Mouse (Mus musculus) liver, embryonic 12.5 days (tissue): ENCODE data around the gene Mif4gd. TPM values are rescaled to one million over a fixed set of nuclear protein-coding genes. Genes with fewer than 3 reads are reported as not detected.

Source experiments
- ATAC-seq: fragments of 200-750 bp; cut with Nextera tagmentation; 2 replicates; pipeline ENCODE4 v1.8.0; 2017; ENCODE audit warnings: moderate number of reproducible peaks, mild to moderate bottlenecking, moderate library complexity
- H3K27ac ChIP-seq: fragments of 300-500 bp; sonication (generic); 2 replicates; pipeline ENCODE4 v1.5.1; 2016; ENCODE audit warnings: mild to moderate bottlenecking
- H3K27me3 ChIP-seq: fragments of 300-500 bp; sonication (generic); replicated peaks from 2 replicates; pipeline ENCODE4 v1.6.1; 2016; ENCODE audit warnings: mild to moderate bottlenecking, moderate library complexity
- H3K36me3 ChIP-seq: fragments of 300-500 bp; sonication (generic); 2 replicates; pipeline ENCODE4 v1.6.1; 2016; ENCODE audit warnings: mild to moderate bottlenecking, moderate library complexity
- H3K4me1 ChIP-seq: fragments of 300-500 bp; sonication (generic); 2 replicates; pipeline ENCODE4 v1.6.1; 2016
- H3K4me2 ChIP-seq: fragments of 300-500 bp; sonication (generic); 2 replicates; pipeline ENCODE4 v1.6.1; 2016; ENCODE audit warnings: mild to moderate bottlenecking, moderate library complexity
- H3K4me3 ChIP-seq: fragments of 300-500 bp; sonication (generic); 2 replicates; pipeline ENCODE4 v1.5.1; 2016; ENCODE audit warnings: mild to moderate bottlenecking, moderate library complexity
- H3K9ac ChIP-seq: fragments of 300-500 bp; sonication (generic); 2 replicates; pipeline ENCODE4 v1.6.1; 2016; ENCODE audit warnings: mild to moderate bottlenecking, moderate library complexity
- H3K9me3 ChIP-seq: fragments of 300-500 bp; sonication (generic); replicated peaks from 2 replicates; pipeline ENCODE4 v1.6.1; 2016; ENCODE audit warnings: mild to moderate bottlenecking, moderate library complexity
- WGBS: fragments of 180-500 bp; shearing (Covaris S2); methylation state at CpG from one replicate; pipeline ENCODE4 v1.1.7; 2016; ENCODE audit not compliant: insufficient replicate concordance; 5-methylcytosine and 5-hydroxymethylcytosine counted together
- polyA plus RNA-seq: library from polyadenylated mRNA; unstranded; fragments of >200 nt; fragmentation: Nextera tagmentation; extraction: Ambion mirVana; gene quantifications from 2 replicates; pipeline ENCODE4 v1.2.1, GENCODE M21; 2016

Mif4gd gene
- polyA plus RNA-seq, 1 experiment from 2014 or later, result 26.6 TPM

DNA sequence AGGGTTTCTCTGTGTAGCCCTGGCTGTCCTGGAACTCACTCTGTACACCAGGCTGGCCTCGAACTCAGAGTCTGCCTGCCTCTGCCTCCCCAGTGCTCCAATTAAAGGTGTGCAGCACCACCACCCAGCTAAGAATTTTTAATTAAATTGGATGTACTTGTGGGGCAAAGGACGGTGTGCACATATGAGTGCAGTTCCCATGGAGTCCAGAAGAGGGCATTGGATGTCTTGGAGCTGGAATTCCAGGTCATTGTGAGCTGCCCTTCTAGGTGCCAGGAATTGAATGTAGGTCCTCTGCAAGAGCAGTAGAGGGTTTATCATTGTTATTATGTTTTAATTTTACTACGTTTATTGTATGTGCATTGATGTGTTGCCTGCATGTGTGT lies 18.7 kb upstream of the Mif4gd start:
- peak overlapping the region; percentile 38; the same call in 1 of the 2 replicates for H3K9ac ChIP-seq
- peaks cover 29% of the 10 kb centered on the region for H3K4me1 ChIP-seq
- H3K36me3 ChIP-seq, result no peaks in the 10 kb centered on the region
- no peaks in the 10 kb centered on the region for H3K27me3 ChIP-seq
- 16% methylated on average over 3 of the region's 3 CpGs for WGBS
- no peaks in the 10 kb centered on the region for H3K9me3 ChIP-seq
- peak overlapping the region; percentile 50 for H3K4me2 ChIP-seq
- peak overlapping the region; percentile 8; the same call in 1 of the 2 replicates for H3K4me3 ChIP-seq
- ATAC-seq, result no peak
- H3K27ac ChIP-seq, result peak overlapping the region; percentile 1; the same call in 1 of the 2 replicates

DNA sequence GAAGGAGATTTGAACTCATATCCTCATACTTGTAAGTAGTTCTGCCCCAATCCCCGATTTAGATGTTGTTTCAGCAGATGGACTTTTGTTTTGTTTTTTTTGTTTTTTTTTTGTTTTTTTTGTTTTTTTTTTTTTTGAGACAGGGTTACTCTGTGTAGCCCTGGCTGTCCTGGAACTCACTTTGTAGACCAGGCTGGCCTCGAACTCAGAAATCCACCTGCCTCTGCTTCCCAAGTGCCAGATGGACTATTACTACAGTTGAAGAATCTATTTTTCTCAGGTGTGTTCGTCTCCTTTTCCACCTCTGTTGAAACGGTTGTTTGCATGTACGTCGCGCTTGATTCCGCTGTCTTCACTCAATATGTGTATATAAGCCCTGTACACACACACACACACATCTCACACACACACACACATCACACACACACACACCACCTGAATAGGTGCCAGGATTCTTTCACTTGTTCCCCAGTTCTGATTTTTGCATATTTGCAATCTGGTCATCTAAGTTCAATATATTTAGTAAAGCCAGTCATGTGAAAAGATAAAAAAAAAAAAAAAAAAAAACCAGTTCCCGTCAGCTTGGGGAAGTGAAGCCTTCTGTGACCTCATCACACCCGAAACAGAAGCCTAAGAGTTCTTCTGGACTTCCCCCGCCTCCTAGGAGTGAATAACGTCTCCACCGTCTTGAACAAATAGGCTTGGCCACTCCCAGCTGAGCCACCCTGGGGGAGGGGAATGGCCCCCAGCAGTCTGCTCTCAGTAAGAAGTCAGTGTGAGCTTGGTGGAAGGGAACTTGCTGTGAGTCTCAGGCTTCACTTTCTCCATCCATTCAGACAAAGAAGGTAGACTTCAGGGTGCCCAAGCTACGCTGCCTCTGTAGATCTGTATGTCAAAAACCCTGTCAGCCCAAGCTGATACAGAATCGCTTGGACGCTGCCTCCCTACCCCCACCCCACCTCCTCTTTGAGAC lies 18.0 kb upstream of the Mif4gd start:
- Histone ChIP-seq H3K9ac (peak overlapping the region; percentile 38), H3K27ac (peak overlapping the region; percentile 1; the same call in 1 of the 2 replicates), H3K9me3 (no peaks in the 10 kb centered on the region), H3K27me3 (no peaks in the 10 kb centered on the region), H3K4me2 (peak overlapping the region; percentile 50), H3K4me1 (peaks cover 36% of the 10 kb centered on the region), H3K4me3 (peak overlapping the region; percentile 8; the same call in 1 of the 2 replicates), H3K36me3 (no peaks in the 10 kb centered on the region)
- WGBS, result 38% methylated on average over 16 of the region's 16 CpGs
- ATAC-seq, result no peak

DNA sequence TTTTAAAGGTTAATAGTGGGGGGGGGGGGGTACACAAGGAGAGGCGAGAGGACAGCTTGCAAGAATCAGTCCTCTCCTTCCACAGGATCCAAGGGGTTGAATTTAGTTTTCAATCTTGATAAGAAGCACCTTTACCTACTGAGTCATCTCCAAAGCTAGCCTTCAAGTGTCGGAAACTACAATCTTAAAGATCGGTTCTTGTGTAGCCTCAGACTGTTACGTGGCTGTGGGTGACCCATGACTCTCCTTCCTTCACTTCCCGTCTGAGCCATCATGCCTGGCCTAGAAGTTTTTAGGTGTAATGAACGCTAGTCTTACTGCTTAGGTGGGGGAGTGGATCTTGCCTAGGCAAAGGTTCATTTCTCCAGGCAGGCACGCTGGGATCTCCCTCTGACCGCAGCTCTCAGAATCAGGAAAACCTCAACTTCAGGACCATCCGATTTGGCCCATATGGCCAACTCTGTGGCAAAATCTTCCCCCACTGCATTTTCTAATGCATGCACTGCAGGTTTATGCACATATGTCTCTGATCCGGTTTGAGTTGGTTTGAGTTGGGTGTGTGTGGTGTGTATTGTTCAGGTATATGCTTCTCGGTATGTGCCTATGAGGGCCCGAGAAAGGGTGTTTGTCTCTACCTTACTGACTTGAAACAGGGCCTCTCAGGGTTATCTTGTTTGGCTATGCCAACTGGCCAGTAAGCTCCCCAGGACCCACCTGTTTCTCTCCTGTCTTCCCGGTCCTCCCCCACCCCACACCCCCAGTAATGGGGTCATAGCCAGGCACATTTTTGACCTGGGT lies 17.2 kb upstream of the Mif4gd start:
- Histone ChIP-seq H3K36me3 (peaks cover 4% of the 10 kb centered on the region; the same call in 1 of the 2 replicates), H3K4me3 (no peak overlapping the region), H3K4me1 (peaks cover 37% of the 10 kb centered on the region), H3K9me3 (no peaks in the 10 kb centered on the region), H3K27me3 (no peaks in the 10 kb centered on the region), H3K9ac (no peak overlapping the region), H3K27ac (no peak overlapping the region), H3K4me2 (no peak overlapping the region)
- WGBS, result 62% methylated on average over 13 of the region's 13 CpGs
- ATAC-seq, result no peak

DNA sequence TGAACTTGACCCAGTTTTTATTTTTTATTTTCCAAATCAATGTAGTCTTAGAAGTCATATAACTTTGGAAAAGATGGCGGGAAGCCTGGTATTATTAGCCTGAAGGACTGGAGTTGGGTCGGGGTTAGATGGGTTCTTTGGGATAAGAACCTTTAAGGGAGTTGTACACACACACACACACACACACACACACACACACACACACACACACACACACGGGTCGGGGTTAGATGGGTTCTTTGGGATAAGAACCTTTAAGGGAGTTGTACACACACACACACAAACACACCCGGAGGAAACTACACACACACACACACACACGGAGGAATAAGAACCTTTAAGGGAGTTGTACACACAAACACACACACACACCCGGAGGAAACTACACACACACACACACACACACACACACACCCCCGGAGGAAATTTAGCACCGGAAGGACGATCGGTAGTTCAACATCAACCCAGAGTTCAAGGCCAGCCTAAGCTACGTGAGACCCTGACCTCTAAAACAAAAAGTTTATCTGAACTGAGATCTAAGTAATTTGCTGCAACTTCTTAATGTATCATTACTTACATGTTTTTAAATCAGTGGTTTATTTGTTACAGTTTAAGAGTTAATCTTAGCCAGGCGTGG lies 15.8 kb upstream of the Mif4gd start:
- no peaks in the 10 kb centered on the region for H3K27me3 ChIP-seq
- peaks cover 37% of the 10 kb centered on the region for H3K4me1 ChIP-seq
- H3K36me3 ChIP-seq, result peaks cover 10% of the 10 kb centered on the region
- peak overlapping the region; percentile 94 for H3K4me2 ChIP-seq
- ATAC-seq, result peak; percentile 10
- peak overlapping the region; percentile 77 for H3K4me3 ChIP-seq
- peak overlapping the region; percentile 72 for H3K27ac ChIP-seq
- no peaks in the 10 kb centered on the region for H3K9me3 ChIP-seq
- 42% methylated on average over 13 of the region's 13 CpGs for WGBS
- H3K9ac ChIP-seq, result peak overlapping the region; percentile 72

DNA sequence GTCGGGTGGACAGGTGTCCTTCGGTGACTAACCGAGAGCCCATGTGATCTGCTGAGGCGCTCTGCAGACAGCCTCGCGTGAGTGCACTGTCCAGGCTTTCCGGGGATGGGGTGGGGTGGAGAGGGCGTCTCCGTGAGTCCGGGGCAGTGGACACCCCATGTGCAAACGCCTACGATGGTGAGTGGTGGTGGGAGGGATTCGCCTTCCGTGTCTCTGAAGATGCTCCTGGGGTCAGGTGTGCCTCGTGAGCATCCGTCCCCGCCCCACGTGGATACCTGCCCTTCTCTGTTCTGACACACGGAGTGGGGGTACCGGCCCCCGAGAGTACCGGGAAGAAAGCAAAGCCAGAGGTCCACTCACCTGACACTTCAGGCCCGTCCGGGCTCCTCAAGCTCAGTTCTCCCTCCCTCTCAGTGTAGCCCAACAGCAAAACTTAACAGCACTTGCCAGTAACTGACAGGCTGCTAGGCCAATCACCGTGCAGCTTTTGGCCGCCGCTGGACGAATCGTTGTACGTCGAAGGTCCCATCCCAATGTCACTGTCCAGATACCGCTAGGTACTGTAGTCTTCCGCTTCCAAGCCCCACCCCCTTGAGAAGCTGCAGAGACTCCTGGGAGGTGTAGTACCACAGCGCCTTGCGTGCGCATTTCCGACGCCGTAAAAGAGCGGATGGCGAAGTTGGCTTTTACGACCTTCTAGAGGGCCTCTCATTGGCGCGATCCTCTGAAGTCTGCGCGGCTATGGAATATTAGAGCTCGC lies 15.1 kb upstream of the Mif4gd start, which contains the start of gene Slc25a19:
Slc25a19 (minus strand) TSS at position 591 of the 760 bp plus-strand sequence.
- H3K4me1 ChIP-seq, result peaks cover 37% of the 10 kb centered on the region
- WGBS, result 3% methylated on average over 47 of the region's 47 CpGs
- H3K36me3 ChIP-seq, result peaks cover 15% of the 10 kb centered on the region
- H3K27me3 ChIP-seq, result no peaks in the 10 kb centered on the region
- peak within 1 kb of the TSS; percentile 80 for H3K27ac ChIP-seq
- peak; percentile 98 for ATAC-seq
- H3K9ac ChIP-seq, result peak within 1 kb of the TSS; percentile 80
- peak within 1 kb of the TSS; percentile 77 for H3K4me3 ChIP-seq
- H3K4me2 ChIP-seq, result peak within 1 kb of the TSS; percentile 94
- no peaks in the 10 kb centered on the region for H3K9me3 ChIP-seq

DNA sequence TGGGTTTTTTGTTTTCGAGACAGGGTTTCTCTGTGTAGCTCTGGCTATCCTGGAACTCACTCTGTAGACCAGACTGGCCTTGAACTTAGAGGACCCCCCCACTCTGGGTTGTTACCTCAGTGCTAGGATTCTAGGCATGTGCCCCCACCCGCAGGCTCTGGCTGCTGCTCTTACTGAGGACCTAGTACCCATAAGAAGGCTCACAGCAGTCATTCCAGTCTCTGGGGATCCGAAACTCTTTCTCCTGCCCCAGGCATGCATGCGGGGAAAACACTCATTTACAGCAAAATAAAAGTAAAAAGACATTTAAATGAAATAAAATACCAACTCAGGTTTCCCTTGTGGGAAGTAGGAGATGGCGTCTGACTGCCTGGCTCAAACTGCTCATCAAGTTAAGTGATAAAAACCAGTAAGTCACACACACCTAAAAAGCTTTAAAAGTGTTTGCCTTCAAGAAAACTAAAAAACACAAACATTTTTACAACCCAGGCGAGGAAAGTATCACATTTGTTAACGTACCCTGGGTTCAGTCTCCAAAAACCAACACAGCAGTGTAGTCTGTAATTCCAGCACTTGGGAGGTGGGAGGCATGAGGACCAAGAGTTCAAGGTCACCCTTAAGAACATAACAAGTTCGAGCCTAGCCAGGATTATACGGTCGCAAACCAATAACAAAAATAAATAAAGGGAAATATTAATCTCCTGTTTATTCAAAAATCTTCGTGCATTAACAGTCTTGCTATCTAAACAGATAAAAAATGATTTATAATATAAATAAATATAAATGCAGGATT lies 14.3 kb upstream of the Mif4gd start:
- no peak for ATAC-seq
- Histone ChIP-seq H3K4me3 (peak overlapping the region; percentile 77), H3K36me3 (peaks cover 24% of the 10 kb centered on the region), H3K27me3 (no peaks in the 10 kb centered on the region), H3K4me1 (peaks cover 37% of the 10 kb centered on the region), H3K9ac (peak overlapping the region; percentile 80), H3K4me2 (peak overlapping the region; percentile 94), H3K9me3 (no peaks in the 10 kb centered on the region), H3K27ac (peak overlapping the region; percentile 80)
- WGBS, result 50% methylated on average over 11 of the region's 11 CpGs

DNA sequence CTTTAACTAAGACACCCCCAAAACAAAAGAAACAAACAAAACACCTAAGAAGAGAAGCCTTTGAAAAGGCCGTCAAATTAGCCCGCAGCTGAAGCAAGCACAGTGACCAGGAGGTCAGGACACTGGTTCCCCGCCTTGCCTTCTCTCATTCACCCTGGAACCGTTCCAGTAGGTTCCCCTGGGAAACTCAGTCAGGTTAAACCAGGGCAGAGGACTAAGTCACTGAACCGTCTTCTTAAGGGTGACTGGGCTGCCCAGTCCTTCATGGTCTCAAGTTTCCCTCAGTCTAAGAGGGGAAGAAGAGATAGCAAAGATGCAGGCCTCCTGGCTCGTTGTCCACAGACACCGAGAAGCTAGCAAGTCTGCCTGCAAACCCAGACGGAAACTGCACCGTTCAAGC lies 13.1 kb upstream of the Mif4gd start:
- H3K27ac ChIP-seq, result no peak overlapping the region
- H3K4me2 ChIP-seq, result no peak overlapping the region
- H3K4me1 ChIP-seq, result peaks cover 26% of the 10 kb centered on the region
- no peak for ATAC-seq
- 83% methylated on average over 9 of the region's 9 CpGs for WGBS
- H3K36me3 ChIP-seq, result peaks cover 29% of the 10 kb centered on the region
- no peaks in the 10 kb centered on the region for H3K27me3 ChIP-seq
- no peak overlapping the region for H3K4me3 ChIP-seq
- H3K9ac ChIP-seq, result no peak overlapping the region
- no peaks in the 10 kb centered on the region for H3K9me3 ChIP-seq

DNA sequence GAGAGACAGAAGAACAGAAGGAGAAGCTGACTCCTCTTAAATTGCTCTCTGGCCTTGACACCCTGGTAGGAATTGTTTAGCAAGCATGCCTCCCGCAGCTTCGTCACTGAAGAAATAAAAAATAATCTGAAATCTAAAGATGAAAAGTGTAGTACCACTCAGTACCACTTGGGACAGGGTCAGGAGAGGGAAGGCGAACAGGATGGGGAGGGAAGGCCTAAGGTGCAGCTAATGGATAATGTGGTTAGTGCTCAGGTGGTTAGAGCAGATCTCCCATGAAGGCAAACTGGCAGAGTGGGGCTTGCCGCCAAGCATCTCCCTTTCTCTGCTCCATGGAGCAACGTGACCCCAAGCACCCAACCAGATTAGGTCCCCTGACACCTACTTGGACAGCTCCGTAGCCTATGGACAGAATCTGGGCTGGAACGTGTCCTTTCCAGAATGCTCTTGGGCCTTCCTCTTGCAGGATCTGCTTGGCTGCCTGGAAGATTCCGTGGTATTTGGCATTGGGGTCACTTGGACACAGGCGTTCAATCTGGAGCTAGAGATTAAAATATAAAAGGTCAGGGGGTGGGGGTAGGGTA lies 10.8 kb upstream of the Mif4gd start:
- Histone ChIP-seq H3K27me3 (no peaks in the 10 kb centered on the region), H3K36me3 (peaks cover 52% of the 10 kb centered on the region), H3K4me3 (no peak overlapping the region), H3K4me1 (peaks cover 20% of the 10 kb centered on the region), H3K9ac (no peak overlapping the region), H3K4me2 (no peak overlapping the region), H3K9me3 (no peaks in the 10 kb centered on the region), H3K27ac (no peak overlapping the region)
- WGBS, result 76% methylated on average over 9 of the region's 9 CpGs
- no peak for ATAC-seq

DNA sequence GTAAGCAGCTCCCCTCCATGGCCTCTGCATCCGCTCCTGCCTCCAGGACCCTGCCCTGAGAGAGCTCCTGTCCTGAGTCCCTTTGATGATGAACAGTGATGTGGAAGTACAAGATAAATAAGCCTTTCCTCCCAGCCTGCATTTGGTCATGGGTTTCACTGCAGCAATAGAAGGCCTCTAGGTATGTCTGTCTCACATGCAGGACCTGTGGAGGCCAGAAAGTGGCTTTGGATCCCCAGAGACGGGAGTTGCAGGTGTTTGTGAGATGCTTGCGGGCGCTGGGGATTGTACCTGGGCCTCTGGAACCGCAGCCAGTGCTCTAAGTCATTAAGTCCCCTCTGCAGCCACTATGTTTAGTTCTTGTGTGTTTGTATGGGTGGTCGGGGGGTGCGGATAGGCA lies 7.2 kb upstream of the Mif4gd start:
- Histone ChIP-seq H3K27me3 (no peaks in the 10 kb centered on the region), H3K9ac (no peak overlapping the region), H3K4me1 (peaks cover 13% of the 10 kb centered on the region), H3K4me3 (no peak overlapping the region), H3K9me3 (no peaks in the 10 kb centered on the region), H3K36me3 (peaks cover 80% of the 10 kb centered on the region), H3K4me2 (no peak overlapping the region), H3K27ac (no peak overlapping the region)
- ATAC-seq, result no peak
- 92% methylated on average over 7 of the region's 7 CpGs for WGBS

DNA sequence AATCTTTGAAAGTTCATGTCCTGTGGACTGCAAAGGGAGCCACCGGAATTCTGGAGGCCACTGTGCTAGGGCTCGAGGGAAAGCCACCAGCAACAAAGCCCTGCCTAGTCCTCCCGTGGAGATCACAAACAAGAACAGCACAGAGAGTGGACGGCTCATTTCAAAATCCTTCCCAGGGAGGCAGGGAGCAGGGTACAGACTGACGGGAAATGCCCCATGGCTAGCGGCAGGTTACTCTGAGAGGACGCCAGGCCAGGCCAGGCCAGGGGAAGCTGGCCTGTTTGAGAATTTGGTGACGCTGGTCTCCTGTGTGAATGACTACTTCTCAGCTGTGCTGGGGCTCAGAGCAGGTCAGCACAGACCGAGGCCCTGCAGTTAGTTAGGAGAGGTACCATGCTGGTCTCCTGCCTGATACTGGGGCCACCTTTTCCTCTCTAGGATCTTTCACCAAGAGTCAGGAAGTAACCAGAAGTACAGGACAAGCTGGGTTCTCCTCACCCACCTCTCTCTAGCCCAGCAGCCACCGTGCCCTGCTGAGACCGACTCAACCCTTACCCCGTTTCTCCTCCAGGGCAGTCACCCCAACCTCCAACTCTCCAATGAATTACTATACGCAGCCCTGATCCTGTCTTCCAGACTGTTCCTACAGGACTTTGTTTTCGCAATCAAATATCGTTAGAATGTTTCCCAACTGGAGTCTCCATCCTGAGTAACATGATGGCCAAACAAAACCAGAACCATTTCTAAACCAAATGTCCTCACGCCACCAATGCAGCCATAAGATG lies 6.2 kb upstream of the Mif4gd start:
- 84% methylated on average over 16 of the region's 16 CpGs for WGBS
- Histone ChIP-seq H3K27ac (no peak overlapping the region), H3K4me1 (peaks cover 16% of the 10 kb centered on the region), H3K9me3 (no peaks in the 10 kb centered on the region), H3K4me2 (no peak overlapping the region), H3K36me3 (peaks cover 83% of the 10 kb centered on the region), H3K9ac (no peak overlapping the region), H3K27me3 (no peaks in the 10 kb centered on the region), H3K4me3 (no peak overlapping the region)
- ATAC-seq, result no peak
